Mouse (Mus musculus): ENCODE data around the gene Sh3bp5l. TPM values are rescaled to one million over a fixed set of nuclear protein-coding genes. Genes with fewer than 3 reads are reported as not detected.

Gene Sh3bp5l
- polyA plus RNA-seq, 1 experiment from 2014 or later, result 47.4 TPM

GRCm38 (mm10) chr11:58326781-58327180 is 3.7 kb upstream of the Sh3bp5l start:
- Histone ChIP-seq H3K9ac (no peak overlapping the region), H3K27ac (replicated peaks) (no peak overlapping the region), H3K9me3 (no peaks in the 10 kb centered on the region), H3K4me3 (no peak overlapping the region), H3K27me3 (no peaks in the 10 kb centered on the region), H3K4me2 (no peak overlapping the region), H3K36me3 (peaks cover 17% of the 10 kb centered on the region), H3K4me1 (replicated peaks) (peaks cover 42% of the 10 kb centered on the region)
- WGBS, result 96% methylated on average over 3 of the region's 3 CpGs
- no peak for ATAC-seq (ENCODE audit: low read depth)

DNA sequence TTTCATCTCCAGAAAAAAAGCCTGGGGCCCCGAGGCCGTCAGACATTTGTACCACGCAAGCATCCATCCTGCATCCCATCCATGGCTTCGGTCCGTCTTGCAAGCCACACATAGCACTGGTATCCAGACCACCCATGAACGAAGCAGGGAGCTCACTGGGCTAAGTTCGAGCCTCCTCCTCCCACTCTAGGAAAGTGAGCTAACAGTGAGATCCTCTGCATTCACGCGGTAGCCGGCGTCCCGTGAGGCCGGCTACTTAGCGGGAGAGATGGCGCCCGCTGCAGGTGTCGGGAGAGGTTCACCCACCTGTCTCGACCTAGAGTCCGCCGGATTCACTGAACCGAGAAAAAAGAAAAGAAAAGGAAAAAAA is 633 bp upstream of the Sh3bp5l start:
- Histone ChIP-seq H3K9me3 (no peaks in the 10 kb centered on the region), H3K36me3 (peaks cover 39% of the 10 kb centered on the region), H3K4me3 (peak overlapping the region; percentile 94), H3K4me1 (replicated peaks) (peaks cover 51% of the 10 kb centered on the region), H3K4me2 (peak overlapping the region; percentile 98), H3K27me3 (no peaks in the 10 kb centered on the region), H3K27ac (replicated peaks) (peak overlapping the region; percentile 78), H3K9ac (peak overlapping the region; percentile 89)
- whole genome bisulfite sequencing, result under 1% methylated on average over 21 of the region's 21 CpGs
- ATAC-seq (ENCODE audit: low read depth), result peak; percentile 60

DNA sequence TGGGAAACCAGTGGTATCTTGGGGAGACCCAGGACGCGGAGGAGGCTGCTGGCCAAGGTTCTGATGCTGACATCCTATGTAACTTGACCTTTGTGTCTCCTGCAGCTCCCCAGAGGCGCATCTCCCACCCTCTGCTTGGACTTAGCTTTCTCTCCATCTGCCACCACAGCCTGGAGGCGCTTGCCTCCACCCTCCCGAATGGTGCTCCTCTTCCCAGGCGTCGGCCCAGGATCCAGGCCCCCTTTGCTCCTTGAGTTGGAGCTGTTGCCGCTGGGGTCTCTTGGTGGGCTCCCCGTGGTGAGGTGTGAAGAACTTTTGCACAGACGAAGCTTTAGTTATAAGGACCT is 598 bp downstream of the Sh3bp5l start:
- 20% methylated on average over 10 of the region's 10 CpGs for WGBS
- Histone ChIP-seq H3K27me3 (no peaks in the 10 kb centered on the region), H3K9me3 (no peaks in the 10 kb centered on the region), H3K4me1 (replicated peaks) (peaks cover 51% of the 10 kb centered on the region), H3K36me3 (peaks cover 45% of the 10 kb centered on the region), H3K4me3 (peak overlapping the region; percentile 94), H3K4me2 (peak overlapping the region; percentile 98), H3K9ac (peak overlapping the region; percentile 89), H3K27ac (replicated peaks) (no peak overlapping the region)
- peak; percentile 22 for ATAC-seq (ENCODE audit: low read depth)

DNA sequence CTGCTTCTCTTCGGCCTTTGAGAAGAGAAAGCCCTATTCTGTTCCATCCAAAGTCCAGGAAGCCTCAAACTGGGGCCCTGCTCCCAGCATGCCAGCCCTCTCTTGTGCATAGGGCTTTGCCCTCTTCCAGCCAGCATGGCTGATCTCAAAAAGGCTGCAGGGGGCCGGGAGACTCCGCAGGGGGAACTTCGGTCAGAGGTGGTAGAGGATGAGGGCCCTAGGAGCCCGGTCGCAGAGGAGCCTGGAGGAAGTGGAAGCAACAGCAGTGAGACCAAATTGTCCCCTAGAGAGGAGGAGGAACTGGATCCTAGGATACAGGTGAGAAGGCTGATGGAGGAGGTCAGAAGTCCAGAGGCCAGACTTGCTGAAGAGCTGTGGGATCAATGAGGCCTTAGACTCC is 1.0 kb downstream of the Sh3bp5l start:
- no peak overlapping the region for H3K27ac ChIP-seq (replicated peaks)
- no peaks in the 10 kb centered on the region for H3K9me3 ChIP-seq
- 82% methylated on average over 6 of the region's 6 CpGs for WGBS
- peak overlapping the region; percentile 98 for H3K4me2 ChIP-seq
- peak overlapping the region; percentile 89 for H3K9ac ChIP-seq
- peak overlapping the region; percentile 94 for H3K4me3 ChIP-seq
- ATAC-seq (ENCODE audit: low read depth), result 0 out of 2 replicates have a peak, but pooled peaks have one; percentile 0
- no peaks in the 10 kb centered on the region for H3K27me3 ChIP-seq
- peaks cover 49% of the 10 kb centered on the region for H3K36me3 ChIP-seq
- H3K4me1 ChIP-seq (replicated peaks), result peaks cover 51% of the 10 kb centered on the region

DNA sequence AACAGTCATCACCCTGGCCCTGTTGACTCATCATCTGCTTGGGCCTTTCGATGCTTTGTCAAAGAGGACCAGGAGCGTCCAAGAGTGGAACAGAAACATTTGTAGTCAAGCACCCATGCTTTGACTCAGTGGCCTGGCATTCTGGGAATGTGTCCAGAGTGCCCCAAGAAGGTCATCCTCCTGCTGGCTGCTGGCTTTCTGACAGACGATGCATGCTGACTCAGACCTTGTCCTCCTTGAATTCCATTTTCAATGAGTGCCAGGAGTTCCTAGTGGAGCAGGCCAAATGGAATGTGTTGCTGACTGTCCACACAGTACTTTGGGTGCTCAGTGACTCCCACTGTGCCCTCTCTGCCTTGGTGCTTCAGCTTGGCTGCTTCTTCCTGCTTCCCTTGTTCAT is 4.2 kb downstream of the Sh3bp5l start:
- Histone ChIP-seq H3K27me3 (no peaks in the 10 kb centered on the region), H3K9me3 (no peaks in the 10 kb centered on the region), H3K4me2 (no peak overlapping the region), H3K36me3 (peaks cover 58% of the 10 kb centered on the region), H3K27ac (replicated peaks) (no peak overlapping the region), H3K9ac (no peak overlapping the region), H3K4me1 (replicated peaks) (peaks cover 34% of the 10 kb centered on the region), H3K4me3 (no peak overlapping the region)
- WGBS, result 85% methylated on average over 3 of the region's 3 CpGs
- no peak for ATAC-seq (ENCODE audit: low read depth)

DNA sequence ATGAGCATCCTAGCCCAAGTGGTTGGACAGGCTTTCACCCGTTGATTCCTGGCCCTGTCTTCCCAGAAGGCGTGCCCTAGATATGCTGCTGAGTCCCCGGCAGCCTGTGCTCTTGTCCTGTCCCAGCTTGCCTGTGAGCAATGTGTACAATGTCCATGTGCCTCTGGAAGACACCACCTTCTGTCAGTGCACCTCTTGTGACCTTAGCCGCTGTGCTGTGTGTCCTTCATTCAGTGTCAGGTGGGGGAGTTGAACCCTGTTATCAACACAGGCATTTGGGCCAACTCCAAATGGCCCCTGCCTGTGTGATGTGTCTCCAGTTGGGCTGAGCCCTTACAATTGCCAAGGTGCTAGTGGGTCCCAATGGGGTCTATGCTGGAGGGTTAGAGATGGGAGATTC is 16.2 kb downstream of the Sh3bp5l start:
- no peaks in the 10 kb centered on the region for H3K27me3 ChIP-seq
- H3K27ac ChIP-seq (replicated peaks), result no peak overlapping the region
- ATAC-seq (ENCODE audit: low read depth), result no peak
- H3K36me3 ChIP-seq, result peaks cover 63% of the 10 kb centered on the region
- H3K4me1 ChIP-seq (replicated peaks), result no peaks in the 10 kb centered on the region
- H3K9me3 ChIP-seq, result no peaks in the 10 kb centered on the region
- no peak overlapping the region for H3K9ac ChIP-seq
- no peak overlapping the region for H3K4me3 ChIP-seq
- no peak overlapping the region for H3K4me2 ChIP-seq
- 91% methylated on average over 4 of the region's 4 CpGs for WGBS

DNA sequence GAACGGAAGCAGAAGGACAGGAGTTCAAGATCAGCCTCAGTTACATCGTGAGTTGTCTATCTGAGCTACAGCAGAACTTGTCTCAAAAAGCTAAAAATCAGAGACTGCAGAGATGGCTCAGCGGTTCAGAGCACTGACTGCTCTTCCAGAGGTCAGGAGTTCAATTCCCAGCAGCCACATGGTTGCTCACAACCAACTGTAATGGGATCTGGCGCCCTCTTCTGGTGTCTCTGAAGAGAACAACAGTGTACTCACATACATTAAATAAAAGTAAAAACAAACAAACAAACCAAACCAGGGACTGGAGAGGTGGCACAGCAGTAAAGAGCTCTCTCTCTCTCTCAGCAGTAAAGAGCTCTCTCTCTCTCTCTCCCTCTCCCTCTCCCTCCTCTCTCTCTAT is 20.1 kb downstream of the Sh3bp5l start:
- H3K36me3 ChIP-seq, result peaks cover 34% of the 10 kb centered on the region
- no peaks in the 10 kb centered on the region for H3K27me3 ChIP-seq
- 77% methylated on average over 4 of the region's 4 CpGs for WGBS
- no peak overlapping the region for H3K4me2 ChIP-seq
- H3K4me1 ChIP-seq (replicated peaks), result no peaks in the 10 kb centered on the region
- H3K9me3 ChIP-seq, result no peaks in the 10 kb centered on the region
- no peak overlapping the region for H3K9ac ChIP-seq
- no peak for ATAC-seq (ENCODE audit: low read depth)
- H3K4me3 ChIP-seq, result no peak overlapping the region
- H3K27ac ChIP-seq (replicated peaks), result no peak overlapping the region

- Histone ChIP-seq H3K4me2 (no peak overlapping the region), H3K4me3 (no peak overlapping the region), H3K9ac (no peak overlapping the region), H3K36me3 (peaks cover 28% of the 10 kb centered on the region), H3K4me1 (replicated peaks) (no peaks in the 10 kb centered on the region), H3K27ac (replicated peaks) (no peak overlapping the region), H3K9me3 (no peaks in the 10 kb centered on the region), H3K27me3 (no peaks in the 10 kb centered on the region)
- 88% methylated on average over 5 of the region's 5 CpGs for WGBS
- no peak for ATAC-seq (ENCODE audit: low read depth)
Observed at GRCm38 (mm10) chr11:58351179-58351578, 20.7 kb downstream of the Sh3bp5l start.

GRCm38 (mm10) chr11:58352681-58353548 is 22.4 kb downstream of the Sh3bp5l start:
- Histone ChIP-seq H3K9me3 (no peaks in the 10 kb centered on the region), H3K4me2 (no peak overlapping the region), H3K4me3 (no peak overlapping the region), H3K36me3 (peaks cover 11% of the 10 kb centered on the region), H3K4me1 (replicated peaks) (no peaks in the 10 kb centered on the region), H3K9ac (no peak overlapping the region), H3K27ac (replicated peaks) (no peak overlapping the region), H3K27me3 (no peaks in the 10 kb centered on the region)
- 67% methylated on average over 7 of the region's 7 CpGs for WGBS
- ATAC-seq (ENCODE audit: low read depth), result no peak

GRCm38 (mm10) chr11:58353709-58354108 is 23.2 kb downstream of the Sh3bp5l start:
- Histone ChIP-seq H3K4me3 (no peak overlapping the region), H3K4me2 (no peak overlapping the region), H3K4me1 (replicated peaks) (no peaks in the 10 kb centered on the region), H3K27me3 (no peaks in the 10 kb centered on the region), H3K9ac (no peak overlapping the region), H3K36me3 (0 out of 2 replicates have a peak, but pooled peaks cover 6% of the 10 kb centered on the region), H3K9me3 (no peaks in the 10 kb centered on the region), H3K27ac (replicated peaks) (no peak overlapping the region)
- ATAC-seq (ENCODE audit: low read depth), result no peak
- 91% methylated on average over 3 of the region's 3 CpGs for WGBS

- H3K4me2 ChIP-seq, result no peak overlapping the region
- H3K9me3 ChIP-seq, result no peaks in the 10 kb centered on the region
- no peak for ATAC-seq (ENCODE audit: low read depth)
- no peak overlapping the region for H3K27ac ChIP-seq (replicated peaks)
- H3K9ac ChIP-seq, result no peak overlapping the region
- H3K4me1 ChIP-seq (replicated peaks), result no peaks in the 10 kb centered on the region
- H3K27me3 ChIP-seq, result no peaks in the 10 kb centered on the region
- H3K36me3 ChIP-seq, result 0 out of 2 replicates have a peak, but pooled peaks cover 6% of the 10 kb centered on the region
- H3K4me3 ChIP-seq, result no peak overlapping the region
- WGBS, result 83% methylated on average over 10 of the region's 10 CpGs
Observed at GRCm38 (mm10) chr11:58354476-58354875, 24.0 kb downstream of the Sh3bp5l start.

GRCm38 (mm10) chr11:58354927-58355326 is 24.4 kb downstream of the Sh3bp5l start:
- ATAC-seq (ENCODE audit: low read depth), result no peak

GRCm38 (mm10) chr11:58357042-58357441 is 26.5 kb downstream of the Sh3bp5l start:
- no peaks in the 10 kb centered on the region for H3K36me3 ChIP-seq
- H3K27me3 ChIP-seq, result no peaks in the 10 kb centered on the region
- H3K9me3 ChIP-seq, result no peaks in the 10 kb centered on the region
- no peak overlapping the region for H3K4me3 ChIP-seq
- H3K4me2 ChIP-seq, result no peak overlapping the region
- H3K4me1 ChIP-seq (replicated peaks), result no peaks in the 10 kb centered on the region
- no peak for ATAC-seq (ENCODE audit: low read depth)
- no peak overlapping the region for H3K9ac ChIP-seq
- H3K27ac ChIP-seq (replicated peaks), result no peak overlapping the region
- 91% methylated on average over 3 of the region's 3 CpGs for WGBS

More at GRCm38 (mm10) chr11:58354927-58355326, 24.4 kb downstream of the Sh3bp5l start:
- Histone ChIP-seq H3K36me3 (0 out of 2 replicates have a peak, but pooled peaks cover 6% of the 10 kb centered on the region), H3K4me2 (no peak overlapping the region), H3K9me3 (no peaks in the 10 kb centered on the region), H3K27me3 (no peaks in the 10 kb centered on the region), H3K27ac (replicated peaks) (no peak overlapping the region), H3K4me1 (replicated peaks) (no peaks in the 10 kb centered on the region), H3K4me3 (no peak overlapping the region), H3K9ac (no peak overlapping the region)
- WGBS, result 78% methylated on average over 3 of the region's 3 CpGs
